Mouse (Mus musculus): ENCODE data around the gene Zfp784. TPM values are rescaled to one million over a fixed set of nuclear protein-coding genes. Genes with fewer than 3 reads are reported as not detected.

Zfp784 gene
- polyA plus RNA-seq (2014; fragmentation: Illumina TruSeq; extraction: RNeasy Lipid Tissue Mini Kit (QIAGEN cat#74804); ENCODE audit: low read depth, low replicate concordance): 6.3 TPM

DNA sequence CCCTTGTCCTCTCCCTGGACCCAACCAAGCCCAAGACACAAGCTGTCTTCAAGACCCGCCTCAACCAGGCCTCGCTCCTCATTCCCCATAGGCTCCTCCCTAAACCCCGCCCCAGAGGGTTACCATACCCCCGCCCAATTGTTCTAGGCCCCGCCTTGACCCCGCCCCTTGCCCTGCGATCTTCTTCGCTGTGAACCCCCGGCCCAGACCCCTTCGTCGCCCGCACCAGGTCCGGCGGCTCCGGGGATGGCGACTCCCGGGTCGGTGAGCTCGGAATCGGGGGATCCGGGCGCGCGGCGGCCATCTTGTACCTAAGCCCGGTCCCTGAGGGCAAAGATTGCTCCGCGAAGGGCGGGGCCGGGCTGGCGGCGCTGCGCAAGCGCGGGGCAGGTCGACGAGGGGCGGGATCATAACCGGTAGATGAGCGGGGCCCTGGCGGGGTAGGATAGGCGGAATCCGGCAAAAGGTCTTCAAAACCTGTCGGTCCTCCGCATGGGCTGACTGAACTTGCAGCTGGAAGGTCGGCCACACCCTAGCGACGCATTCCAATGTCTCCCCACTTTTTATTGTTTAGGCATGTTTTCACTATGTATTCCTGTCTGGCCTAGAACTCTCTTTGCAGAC lies at the start of gene Zfp784:
Zfp784 (minus strand) TSS at position 338 of the 624 bp plus-strand sequence.

GRCm38 (mm10) chr7:5080010-5080751 lies 41.9 kb upstream of the Zfp784 start, which contains the start of gene Epn1:
TSS of gene Epn1 (plus strand) at chr7:5080235.

GRCm38 (mm10) chr7:5061774-5062359 lies 23.6 kb upstream of the Zfp784 start, which contains the start of gene U2af2:
TSS of gene U2af2 (plus strand) at chr7:5062143.

DNA sequence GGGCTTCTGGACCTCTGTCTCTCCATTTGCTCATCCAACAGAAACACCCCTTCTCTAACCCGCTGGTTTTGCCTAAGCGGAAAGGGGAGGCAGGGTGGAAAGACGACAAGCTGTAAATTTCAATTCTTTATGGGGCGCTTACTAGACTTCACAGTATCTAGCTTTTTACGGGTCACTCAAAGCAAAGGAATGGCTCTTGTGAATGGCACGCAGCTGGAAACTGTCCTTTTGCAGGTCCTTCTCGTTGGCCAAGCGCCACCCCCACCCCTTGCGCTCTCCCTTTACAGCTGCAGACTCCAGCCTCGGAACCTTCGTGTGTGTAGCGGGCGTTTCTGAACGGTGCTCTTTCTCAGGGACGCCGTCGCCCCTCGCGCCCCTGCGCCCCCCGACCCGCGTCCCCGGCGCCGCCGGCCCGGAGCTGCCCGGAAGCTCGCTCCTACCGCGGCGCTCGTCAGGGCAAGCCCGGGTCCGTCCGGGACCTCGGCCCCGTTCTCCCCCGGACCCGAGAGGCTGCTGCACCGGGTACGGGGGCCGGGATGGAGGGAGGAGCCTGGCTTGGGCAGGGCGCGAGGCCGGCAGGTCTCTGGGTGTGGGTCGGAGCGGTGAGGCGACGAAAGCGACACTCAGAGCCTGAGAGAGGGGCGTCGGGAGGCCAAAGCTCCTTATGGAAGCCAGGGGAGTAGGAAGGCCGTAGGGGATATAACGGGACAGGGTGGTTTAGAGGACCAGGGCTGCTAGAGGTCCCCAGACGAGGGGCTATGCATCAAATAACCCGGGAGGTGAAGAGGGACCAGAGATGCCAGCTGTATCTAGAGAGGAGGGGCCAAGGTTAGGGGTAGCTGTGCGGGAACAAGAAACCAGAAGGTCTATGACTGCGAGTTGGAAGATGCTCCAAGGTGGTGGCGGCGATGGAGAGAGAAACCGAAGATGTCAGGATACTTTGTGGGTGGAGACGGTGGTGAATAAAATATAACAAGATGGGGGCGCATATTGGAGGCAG lies 13.2 kb upstream of the Zfp784 start, which contains the start of gene Zfp580:
Zfp580 (plus strand) TSS at position 346 of the 1,000 bp plus-strand sequence.

GRCm38 (mm10) chr7:5033818-5034217 lies 4.4 kb downstream of the Zfp784 start, which contains the start of gene 4632433K11Rik:
TSS of gene 4632433K11Rik (plus strand) at chr7:5034118.

DNA sequence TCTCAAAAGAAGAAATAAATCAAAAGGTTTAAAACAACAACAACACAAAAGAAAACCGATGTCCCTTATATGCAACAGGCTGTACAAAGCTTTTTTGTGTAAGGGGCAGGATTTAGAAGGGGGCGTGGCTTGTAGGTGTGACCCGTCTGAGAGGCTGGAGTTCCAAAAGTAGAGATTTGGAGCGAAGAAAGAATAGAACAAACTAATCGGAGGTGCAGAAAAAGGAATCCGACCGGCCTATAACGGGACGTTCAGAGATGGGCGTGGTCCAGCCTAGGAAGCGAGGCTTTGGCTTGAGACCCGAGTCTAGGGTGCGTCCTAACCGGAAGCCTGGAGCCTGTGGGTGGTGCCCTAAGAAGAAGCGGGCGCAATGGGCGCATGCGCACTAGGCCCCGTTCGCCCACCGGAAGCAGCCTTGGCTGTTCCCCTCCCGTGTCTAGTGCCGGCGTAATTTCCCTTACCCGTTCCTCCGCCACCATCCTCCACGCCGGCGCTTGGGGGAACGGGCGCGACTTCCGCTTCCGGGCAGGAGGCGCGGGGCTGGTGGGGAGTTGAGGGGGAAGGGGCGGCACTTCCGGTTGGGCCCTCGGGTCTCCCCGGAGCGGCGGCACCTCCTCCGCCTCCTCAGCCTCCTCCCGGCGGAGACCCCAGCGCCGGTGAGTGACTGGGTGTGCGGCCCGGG lies 18.1 kb downstream of the Zfp784 start, which contains the start of the genes Zfp865 and Ccdc106:
Zfp865 (plus strand) TSS at position 377 of the 682 bp plus-strand sequence.
Ccdc106 (plus strand) TSS at position 554 of the 682 bp plus-strand sequence.

GRCm38 (mm10) chr7:5015118-5016001 lies 22.9 kb downstream of the Zfp784 start, which contains the start of gene Gm44973:
TSS of gene Gm44973 (plus strand) at chr7:5015496.

DNA sequence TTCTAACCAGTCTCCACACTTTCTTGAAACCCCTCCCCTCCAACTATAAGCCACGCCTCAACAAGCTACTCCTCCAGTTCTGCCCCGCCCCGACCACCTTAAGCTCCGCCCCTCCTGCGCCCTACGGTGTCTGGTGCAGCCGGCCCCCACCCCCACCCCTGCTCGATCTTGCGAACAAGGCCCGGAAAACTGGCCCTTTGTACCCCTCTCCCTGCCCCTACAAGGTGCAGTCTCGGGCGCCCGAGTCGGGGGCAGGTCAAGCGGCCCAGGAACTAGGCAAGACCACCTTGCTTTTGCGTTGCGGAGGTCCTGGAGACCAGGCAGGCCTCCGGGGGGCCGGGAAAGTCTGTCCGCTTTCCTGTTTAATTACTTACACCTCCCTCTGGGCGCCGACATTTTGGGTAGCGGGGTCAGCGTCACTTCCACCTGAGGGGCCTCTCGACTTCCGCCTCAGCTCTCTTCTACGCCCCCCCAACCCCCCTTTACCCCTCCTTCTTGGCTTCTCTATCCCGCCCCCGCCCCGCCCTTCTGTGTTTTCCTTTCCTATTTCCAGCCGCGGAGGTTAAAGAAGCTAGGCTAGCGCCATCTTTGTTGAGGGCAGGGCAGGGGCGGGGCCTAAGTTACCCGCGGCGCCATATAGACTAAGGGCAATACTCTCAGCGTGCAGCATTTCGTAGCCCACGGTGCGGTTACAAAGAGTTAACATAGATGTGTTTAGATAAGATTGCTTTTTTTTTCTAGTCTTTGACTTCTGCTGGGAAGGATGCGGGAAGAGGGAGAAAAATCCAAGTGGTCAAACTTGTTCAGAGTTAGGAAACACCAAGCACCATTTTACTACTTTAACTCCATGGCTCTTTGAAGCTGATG lies 23.8 kb downstream of the Zfp784 start, which contains the start of the genes Zfp524 and Fiz1:
Zfp524 (plus strand) TSS at position 165 of the 867 bp plus-strand sequence.
Fiz1 (minus strand) TSS at position 447 of the 867 bp plus-strand sequence.

GRCm38 (mm10) chr7:4996003-4996895 lies 42.0 kb downstream of the Zfp784 start, which contains the start of gene Zfp579:
TSS of gene Zfp579 (minus strand) at chr7:4996158.

Other genes with a start within 250 kb of the Zfp784 start
- gene Tmem238, start 248.8 kb downstream of the Zfp784 start, polyA plus RNA-seq (2014; fragmentation: Illumina TruSeq; extraction: RNeasy Lipid Tissue Mini Kit (QIAGEN cat#74804); ENCODE audit: low read depth, low replicate concordance): 6.7 TPM
- 632 TPM for gene Rpl28, start 245.6 kb downstream of the Zfp784 start, polyA plus RNA-seq (2014; fragmentation: Illumina TruSeq; extraction: RNeasy Lipid Tissue Mini Kit (QIAGEN cat#74804); ENCODE audit: low read depth, low replicate concordance)
- 108 TPM for gene Ube2s, start 225.9 kb downstream of the Zfp784 start, polyA plus RNA-seq (2014; fragmentation: Illumina TruSeq; extraction: RNeasy Lipid Tissue Mini Kit (QIAGEN cat#74804); ENCODE audit: low read depth, low replicate concordance)
- gene Shisa7, start 193.8 kb downstream of the Zfp784 start, polyA plus RNA-seq (2014; fragmentation: Illumina TruSeq; extraction: RNeasy Lipid Tissue Mini Kit (QIAGEN cat#74804); ENCODE audit: low read depth, low replicate concordance): 1.9 TPM
- 29.3 TPM for gene Isoc2b, start 168.2 kb downstream of the Zfp784 start, polyA plus RNA-seq (2014; fragmentation: Illumina TruSeq; extraction: RNeasy Lipid Tissue Mini Kit (QIAGEN cat#74804); ENCODE audit: low read depth, low replicate concordance)
- 35.3 TPM for gene Isoc2a, start 161.3 kb downstream of the Zfp784 start, polyA plus RNA-seq (2014; fragmentation: Illumina TruSeq; extraction: RNeasy Lipid Tissue Mini Kit (QIAGEN cat#74804); ENCODE audit: low read depth, low replicate concordance)
- gene Gm36210, start 131.9 kb downstream of the Zfp784 start, polyA plus RNA-seq (2014; fragmentation: Illumina TruSeq; extraction: RNeasy Lipid Tissue Mini Kit (QIAGEN cat#74804); ENCODE audit: low read depth, low replicate concordance): not detected
- gene Zfp628, start 123.2 kb downstream of the Zfp784 start, polyA plus RNA-seq (2014; fragmentation: Illumina TruSeq; extraction: RNeasy Lipid Tissue Mini Kit (QIAGEN cat#74804); ENCODE audit: low read depth, low replicate concordance): 6.5 TPM
- gene Nat14, start 116.4 kb downstream of the Zfp784 start, polyA plus RNA-seq (2014; fragmentation: Illumina TruSeq; extraction: RNeasy Lipid Tissue Mini Kit (QIAGEN cat#74804); ENCODE audit: low read depth, low replicate concordance): 5.1 TPM
- gene Ssc5d, start 112.7 kb downstream of the Zfp784 start, polyA plus RNA-seq (2014; fragmentation: Illumina TruSeq; extraction: RNeasy Lipid Tissue Mini Kit (QIAGEN cat#74804); ENCODE audit: low read depth, low replicate concordance): 12.2 TPM
- gene Sbk2, start 74.0 kb downstream of the Zfp784 start, polyA plus RNA-seq (2014; fragmentation: Illumina TruSeq; extraction: RNeasy Lipid Tissue Mini Kit (QIAGEN cat#74804); ENCODE audit: low read depth, low replicate concordance): 1.8 TPM
- 0.24 TPM for gene Sbk3, start 67.3 kb downstream of the Zfp784 start, polyA plus RNA-seq (2014; fragmentation: Illumina TruSeq; extraction: RNeasy Lipid Tissue Mini Kit (QIAGEN cat#74804); ENCODE audit: low read depth, low replicate concordance)
- 31.4 TPM for gene Zfp579, start 42.3 kb downstream of the Zfp784 start, polyA plus RNA-seq (2014; fragmentation: Illumina TruSeq; extraction: RNeasy Lipid Tissue Mini Kit (QIAGEN cat#74804); ENCODE audit: low read depth, low replicate concordance)
- 17.1 TPM for gene Zfp524, start 24.0 kb downstream of the Zfp784 start, polyA plus RNA-seq (2014; fragmentation: Illumina TruSeq; extraction: RNeasy Lipid Tissue Mini Kit (QIAGEN cat#74804); ENCODE audit: low read depth, low replicate concordance)
- gene Fiz1, start 23.7 kb downstream of the Zfp784 start, polyA plus RNA-seq (2014; fragmentation: Illumina TruSeq; extraction: RNeasy Lipid Tissue Mini Kit (QIAGEN cat#74804); ENCODE audit: low read depth, low replicate concordance): 19.0 TPM
- not detected for gene Gm44973, start 22.9 kb downstream of the Zfp784 start, polyA plus RNA-seq (2014; fragmentation: Illumina TruSeq; extraction: RNeasy Lipid Tissue Mini Kit (QIAGEN cat#74804); ENCODE audit: low read depth, low replicate concordance)
- 20.8 TPM for gene Zfp865, start 18.1 kb downstream of the Zfp784 start, polyA plus RNA-seq (2014; fragmentation: Illumina TruSeq; extraction: RNeasy Lipid Tissue Mini Kit (QIAGEN cat#74804); ENCODE audit: low read depth, low replicate concordance)
- gene Ccdc106, start 17.9 kb downstream of the Zfp784 start, polyA plus RNA-seq (2014; fragmentation: Illumina TruSeq; extraction: RNeasy Lipid Tissue Mini Kit (QIAGEN cat#74804); ENCODE audit: low read depth, low replicate concordance): 3.0 TPM
- gene 4632433K11Rik, start 4.3 kb downstream of the Zfp784 start, polyA plus RNA-seq (2014; fragmentation: Illumina TruSeq; extraction: RNeasy Lipid Tissue Mini Kit (QIAGEN cat#74804); ENCODE audit: low read depth, low replicate concordance): not detected
- 6.7 TPM for gene Zfp580, start 13.1 kb upstream of the Zfp784 start, polyA plus RNA-seq (2014; fragmentation: Illumina TruSeq; extraction: RNeasy Lipid Tissue Mini Kit (QIAGEN cat#74804); ENCODE audit: low read depth, low replicate concordance)
- gene U2af2, start 23.7 kb upstream of the Zfp784 start, polyA plus RNA-seq (2014; fragmentation: Illumina TruSeq; extraction: RNeasy Lipid Tissue Mini Kit (QIAGEN cat#74804); ENCODE audit: low read depth, low replicate concordance): 152 TPM
- gene Epn1, start 41.8 kb upstream of the Zfp784 start, polyA plus RNA-seq (2014; fragmentation: Illumina TruSeq; extraction: RNeasy Lipid Tissue Mini Kit (QIAGEN cat#74804); ENCODE audit: low read depth, low replicate concordance): 106 TPM
- gene Rfpl4, start 78.5 kb upstream of the Zfp784 start, polyA plus RNA-seq (2014; fragmentation: Illumina TruSeq; extraction: RNeasy Lipid Tissue Mini Kit (QIAGEN cat#74804); ENCODE audit: low read depth, low replicate concordance): not detected
- gene Rasl2-9, start 87.5 kb upstream of the Zfp784 start, polyA plus RNA-seq (2014; fragmentation: Illumina TruSeq; extraction: RNeasy Lipid Tissue Mini Kit (QIAGEN cat#74804); ENCODE audit: low read depth, low replicate concordance): 5.3 TPM
- not detected for gene Vmn1r55, start 111.2 kb upstream of the Zfp784 start, polyA plus RNA-seq (2014; fragmentation: Illumina TruSeq; extraction: RNeasy Lipid Tissue Mini Kit (QIAGEN cat#74804); ENCODE audit: low read depth, low replicate concordance)
- not detected for gene Vmn1r56, start 158.3 kb upstream of the Zfp784 start, polyA plus RNA-seq (2014; fragmentation: Illumina TruSeq; extraction: RNeasy Lipid Tissue Mini Kit (QIAGEN cat#74804); ENCODE audit: low read depth, low replicate concordance)
- not detected for gene Vmn1r57, start 180.0 kb upstream of the Zfp784 start, polyA plus RNA-seq (2014; fragmentation: Illumina TruSeq; extraction: RNeasy Lipid Tissue Mini Kit (QIAGEN cat#74804); ENCODE audit: low read depth, low replicate concordance)